Mouse (Mus musculus) E14TG2a.4 (cell line): ENCODE results near the gene Cab39.

Experiments
- CTCF ChIP-seq: conservative IDR thresholded peaks from 2 replicates; pipeline ENCODE4 v1.5.1; 2014; ENCODE audit warnings: low read length
- POU5F1 ChIP-seq: IDR thresholded peaks from 2 replicates; pipeline ENCODE4 v1.6.1; 2014; ENCODE audit warnings: low read length, borderline replicate concordance

DNA sequence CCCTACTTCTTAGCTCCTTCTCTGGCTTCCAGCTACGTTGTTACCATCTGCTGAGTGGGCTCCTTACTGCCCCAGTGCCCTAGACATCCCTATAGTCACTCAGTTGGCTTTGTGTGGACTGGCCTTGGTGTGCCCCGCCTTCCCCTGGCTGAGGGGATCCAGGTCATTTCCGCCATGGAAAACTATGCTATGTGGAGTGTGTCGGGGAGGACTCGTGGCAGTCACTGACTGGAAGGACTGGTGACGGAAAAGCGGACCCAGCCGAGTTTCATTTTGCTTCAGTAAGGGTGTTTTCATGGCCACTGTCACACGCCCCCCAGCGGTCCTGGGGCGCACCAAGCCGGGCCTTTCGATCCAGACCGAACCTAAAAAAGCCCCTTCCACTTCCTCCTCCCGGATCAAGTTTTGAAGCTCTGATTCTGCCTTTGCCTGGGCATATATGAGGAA, 102.2 kb downstream of the Cab39 start:
- TF ChIP-seq CTCF (peak; percentile 32), POU5F1 (no peak)
